Mouse (Mus musculus): ENCODE results near the gene Hpcal1.

Hpcal1 gene

GRCm38 (mm10) chr12:17690564-17691281, at the start of gene Hpcal1:
Gene Hpcal1 (plus strand): TSS chr12:17690856.
- peak; percentile 96 for DNase-seq

- no peak for DNase-seq
Observed at GRCm38 (mm10) chr12:17641269-17641668, 49.4 kb upstream of the Hpcal1 start.

- no peak for DNase-seq
Observed at GRCm38 (mm10) chr12:17644385-17645222, 46.1 kb upstream of the Hpcal1 start.

- no peak for DNase-seq
Observed at GRCm38 (mm10) chr12:17646457-17646856, 44.2 kb upstream of the Hpcal1 start.

- no peak for DNase-seq
Observed at GRCm38 (mm10) chr12:17651223-17652095, 39.2 kb upstream of the Hpcal1 start.

GRCm38 (mm10) chr12:17652216-17653050, 38.2 kb upstream of the Hpcal1 start:
- no peak for DNase-seq

GRCm38 (mm10) chr12:17653051-17653783, 37.4 kb upstream of the Hpcal1 start:
- DNase-seq = no peak

- DNase-seq = no peak
Observed at GRCm38 (mm10) chr12:17657561-17658195, 33.0 kb upstream of the Hpcal1 start.

GRCm38 (mm10) chr12:17658521-17658920, 32.1 kb upstream of the Hpcal1 start:
- no peak for DNase-seq

- peak; percentile 11 for DNase-seq
Observed at GRCm38 (mm10) chr12:17661483-17661920, 29.2 kb upstream of the Hpcal1 start.

GRCm38 (mm10) chr12:17663991-17664635, 26.5 kb upstream of the Hpcal1 start:
- DNase-seq = no peak

GRCm38 (mm10) chr12:17665906-17666326, 24.7 kb upstream of the Hpcal1 start:
- DNase-seq = no peak

GRCm38 (mm10) chr12:17666616-17667015, 24.0 kb upstream of the Hpcal1 start:
- DNase-seq = peak; percentile 58

- no peak for DNase-seq
Observed at GRCm38 (mm10) chr12:17673729-17674128, 16.9 kb upstream of the Hpcal1 start.

- no peak for DNase-seq
Observed at GRCm38 (mm10) chr12:17674182-17674812, 16.4 kb upstream of the Hpcal1 start.

- DNase-seq = peak; percentile 57
Observed at GRCm38 (mm10) chr12:17677743-17678142, 12.9 kb upstream of the Hpcal1 start.

- DNase-seq = no peak
Observed at GRCm38 (mm10) chr12:17679571-17679970, 11.1 kb upstream of the Hpcal1 start.

GRCm38 (mm10) chr12:17682161-17682560, 8.5 kb upstream of the Hpcal1 start:
- no peak for DNase-seq

GRCm38 (mm10) chr12:17684315-17684714, 6.3 kb upstream of the Hpcal1 start:
- DNase-seq = no peak

GRCm38 (mm10) chr12:17686116-17686515, 4.5 kb upstream of the Hpcal1 start:
- DNase-seq = peak; percentile 57

All from thymus, postnatal 25 days (tissue).